Mouse (Mus musculus) MEL (cell line): ENCODE data around the gene Rpl36a.

Experiments
- CHD2 ChIP-seq: IDR thresholded peaks from 2 replicates; pipeline ENCODE4 v1.6.1; 2011; ENCODE audit warnings: low read length, improper control_type of control experiment
- CTCF ChIP-seq, 3 experiments: IDR thresholded peaks in 2 of 3; conservative IDR thresholded peaks in 1 of 3; 2 replicates each; pipeline ENCODE4 v1.5.1; 2011 to 2012; ENCODE audit warnings: low read length in 3 of 3, low read depth in 2 of 3, mild to moderate bottlenecking in 2 of 3, improper control_type of control experiment in 1 of 3, inconsistent platforms in 1 of 3, mixed read lengths in 1 of 3, moderate library complexity in 1 of 3; ENCODE audit not compliant: control insufficient read depth in 1 of 3, insufficient read depth in 1 of 3, poor library complexity in 1 of 3, severe bottlenecking in 1 of 3
- EP300 ChIP-seq, 2 experiments: IDR thresholded peaks; 2 replicates each; pipeline ENCODE4 v1.6.1; 2011; ENCODE audit warnings: improper control_type of control experiment in 2 of 2, low read length in 2 of 2, low read depth in 1 of 2, mild to moderate bottlenecking in 1 of 2
- GATA1 ChIP-seq: IDR thresholded peaks from 2 replicates; pipeline ENCODE4 v1.6.1; 2011; ENCODE audit warnings: low read depth, low read length, improper control_type of control experiment
- JUND ChIP-seq: IDR thresholded peaks from 2 replicates; pipeline ENCODE4 v1.6.1; 2011; ENCODE audit warnings: low read depth, mild to moderate bottlenecking, improper control_type of control experiment, low read length
- MAFK ChIP-seq: IDR thresholded peaks from 2 replicates; pipeline ENCODE4 v1.6.1; 2011; ENCODE audit warnings: low read depth, mild to moderate bottlenecking, low read length, improper control_type of control experiment, borderline replicate concordance
- MAX ChIP-seq: IDR thresholded peaks from 2 replicates; pipeline ENCODE4 v1.6.1; 2011; ENCODE audit warnings: low read length, improper control_type of control experiment
- MAZ ChIP-seq: IDR thresholded peaks from 2 replicates; pipeline ENCODE4 v1.6.1; 2012; ENCODE audit warnings: low read depth, mild to moderate bottlenecking, inconsistent platforms, low read length, improper control_type of control experiment
- MXI1 ChIP-seq: IDR thresholded peaks from 2 replicates; pipeline ENCODE4 v1.6.1; 2011; ENCODE audit warnings: mild to moderate bottlenecking, low read depth, low read length, improper control_type of control experiment
- POLR2A ChIP-seq, 2 experiments: IDR thresholded peaks; 2 replicates each; pipeline ENCODE4 v1.6.1; 2011 to 2012; ENCODE audit warnings: low read length in 2 of 2, mild to moderate bottlenecking in 2 of 2, control low read depth in 1 of 2, improper control_type of control experiment in 1 of 2, low read depth in 1 of 2, moderate library complexity in 1 of 2; ENCODE audit not compliant: control insufficient read depth in 1 of 2, insufficient read depth in 1 of 2, poor library complexity in 1 of 2
- POLR2AphosphoS2 ChIP-seq: IDR thresholded peaks from 2 replicates; pipeline ENCODE4 v1.6.1; 2011; ENCODE audit warnings: low read length, improper control_type of control experiment
- RAD21 ChIP-seq: IDR thresholded peaks from 2 replicates; pipeline ENCODE4 v1.6.1; 2011; ENCODE audit warnings: mild to moderate bottlenecking, low read depth, low read length, improper control_type of control experiment
- RCOR1 ChIP-seq: IDR thresholded peaks from 2 replicates; pipeline ENCODE4 v1.6.1; 2012; ENCODE audit warnings: low read depth, mild to moderate bottlenecking, inconsistent platforms, low read length, improper control_type of control experiment
- TBP ChIP-seq: IDR thresholded peaks from 2 replicates; pipeline ENCODE4 v1.8.0; 2011; ENCODE audit warnings: low read depth, low read length, improper control_type of control experiment

- TF ChIP-seq MAX (no peak), CHD2 (no peak), CTCF (IDR thresholded peaks at IDR 0.05 in 2 of 3, conservative IDR thresholded peaks at IDR 0.05 in 1 of 3; ENCODE audit: control insufficient read depth in 1 of 3, insufficient read depth in 1 of 3, low read depth in 2 of 3, low read length in 3 of 3, poor library complexity in 1 of 3, severe bottlenecking in 1 of 3) (no peak), TBP (no peak), POLR2A (IDR thresholded peaks at IDR 0.05; ENCODE audit: control insufficient read depth in 1 of 2, insufficient read depth in 1 of 2, low read depth in 1 of 2, low read length in 2 of 2, poor library complexity in 1 of 2) (no peak), RAD21 (no peak), POLR2AphosphoS2 (no peak; the same call in 1 of the 2 replicates), RCOR1 (no peak), EP300 (IDR thresholded peaks at IDR 0.05; ENCODE audit: low read depth in 1 of 2, low read length in 2 of 2) (no peak), MXI1 (no peak), MAFK (no peak), MAZ (no peak), GATA1 (no peak), JUND (no peak)
These were observed 31.0 kb upstream of the Rpl36a start for GRCm38 (mm10) chrX:134554425-134554824.
